Mouse (Mus musculus) layer of hippocampus, adult 9-10 months (tissue): ENCODE results near the gene Tmem213.
A peak's percentile ranks its signal among the peaks of the same experiment; 100 is the strongest.

Source experiments
- DNase-seq: peaks from one replicate; pipeline ENCODE4 v3.0.0; 2022; ENCODE audit warnings: low spot score

Tmem213 gene

GRCm38 (mm10) chr6:38152305-38152704 is 43.2 kb downstream of the Tmem213 start:
- no peak for DNase-seq

GRCm38 (mm10) chr6:38156204-38156603 is 47.1 kb downstream of the Tmem213 start:
- DNase-seq: no peak

GRCm38 (mm10) chr6:38157925-38158324 is 48.9 kb downstream of the Tmem213 start:
- DNase-seq: no peak

- no peak for DNase-seq
Measured at GRCm38 (mm10) chr6:38159576-38159975, 50.5 kb downstream of the Tmem213 start.

- DNase-seq: peak; percentile 99
Measured at GRCm38 (mm10) chr6:38160102-38160501, 51.0 kb downstream of the Tmem213 start.

DNA sequence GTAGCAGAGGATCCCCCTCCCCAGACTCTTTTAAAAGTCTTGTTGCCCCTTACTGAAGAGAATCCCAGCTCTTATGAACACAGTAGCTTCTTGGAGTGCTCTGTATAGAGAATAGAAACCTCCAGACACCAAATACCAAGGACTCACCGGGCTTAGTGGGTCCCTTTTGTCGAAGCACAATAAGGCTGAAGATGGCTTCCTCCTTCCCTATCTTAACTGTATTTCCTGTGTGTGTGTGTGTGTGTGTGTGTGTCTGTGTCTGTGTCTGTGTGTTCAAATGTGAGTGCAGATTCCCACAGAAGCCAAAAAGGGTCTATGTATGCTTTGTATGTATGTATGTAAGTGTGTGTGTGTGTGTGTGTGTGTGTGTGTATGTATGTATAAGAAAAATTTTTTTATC is 51.5 kb downstream of the Tmem213 start:
- no peak for DNase-seq

DNA sequence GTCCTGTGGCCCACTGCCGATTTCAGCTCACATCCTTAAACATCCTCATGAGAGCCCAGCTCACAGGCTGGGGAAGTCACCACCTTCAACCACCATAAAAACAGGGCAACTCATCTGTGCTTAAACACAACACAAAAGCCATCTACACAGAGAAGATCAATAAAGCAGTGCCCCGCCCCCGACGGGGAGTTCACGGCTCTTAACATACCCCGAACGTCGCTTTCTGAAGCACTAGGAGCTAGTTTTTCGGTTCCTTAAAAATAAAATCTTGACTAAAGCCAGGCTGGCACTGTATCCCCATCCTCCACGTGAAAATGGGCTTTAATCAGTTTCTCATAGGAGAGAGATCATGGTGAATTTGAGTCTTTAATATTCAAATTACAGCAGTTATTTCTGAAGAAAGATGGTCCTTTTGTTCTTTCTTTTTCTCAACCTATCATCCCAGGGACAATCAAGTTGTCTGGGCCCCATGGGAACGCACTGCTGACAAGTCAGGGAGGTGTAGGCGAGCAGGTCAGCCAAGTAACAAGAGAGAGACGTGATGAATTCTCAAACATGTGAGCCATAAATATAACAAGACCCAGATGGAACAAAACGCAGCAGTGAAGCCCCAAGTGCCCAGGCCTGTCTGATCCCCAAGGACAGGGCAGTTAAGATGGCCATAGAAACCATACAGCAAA is 53.9 kb downstream of the Tmem213 start:
- DNase-seq: no peak

- DNase-seq: no peak
Measured at GRCm38 (mm10) chr6:38164705-38165104, 55.6 kb downstream of the Tmem213 start.

DNA sequence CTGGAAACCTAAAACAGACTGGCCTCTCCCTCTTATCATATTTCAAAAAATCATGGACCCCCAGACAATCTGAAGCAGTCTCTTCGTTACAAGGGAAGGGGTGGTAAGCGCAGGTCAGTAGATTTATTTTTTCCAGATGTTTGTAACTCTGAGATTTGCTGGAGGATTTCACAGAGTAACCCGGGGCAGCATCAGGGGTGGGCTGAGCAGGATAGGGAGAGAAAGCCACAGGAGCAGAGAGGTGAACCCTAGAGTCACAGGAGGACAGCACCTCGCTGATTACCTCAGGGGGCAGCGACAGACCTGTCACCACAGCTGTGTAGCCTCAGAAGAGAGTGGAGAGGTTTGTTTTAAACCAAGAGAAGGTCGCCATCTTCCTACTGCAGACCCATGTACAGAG is 56.3 kb downstream of the Tmem213 start:
- DNase-seq: no peak
